Comparison of ENCODE assay signal across 8 mouse cellular contexts in genomic region chr11:96005403-96006271, GRCm38 (mm10). TPM values are rescaled to one million over a fixed set of nuclear protein-coding genes. Genes with fewer than 3 reads are reported as not detected.
DNase-seq lines count a peak whose midpoint lies in the region; ATAC-seq and TF ChIP-seq lines count a peak whose summit lies in the region.

Gene Igf2bp1, minus strand, starts transcription at chr11:96005940.

- no peaks in the 10 kb centered on the region for H3K36me3 ChIP-seq in lung, embryonic 14.5 days (ENCODE audit: insufficient read depth)
- H3K36me3 ChIP-seq in heart, embryonic 10.5 days, result 0 out of 2 replicates have a peak, but pooled peaks cover 3% of the 10 kb centered on the region

- no peak for TF ChIP-seq POLR2A in bone marrow, adult 2 months (IDR thresholded peaks at IDR 0.05; ENCODE audit: borderline replicate concordance, control insufficient read depth, low read depth, low read length)

- H3K9ac ChIP-seq in lung, embryonic 14.5 days, result peak within 1 kb of the TSS; percentile 98

- peak; percentile 36 for ATAC-seq in lung, embryonic 14.5 days (ENCODE audit: insufficient read depth)

- peak within 1 kb of the TSS; percentile 83 for H3K4me2 ChIP-seq in lung, embryonic 14.5 days

- H3K9me3 ChIP-seq in lung, embryonic 14.5 days (ENCODE audit: low read depth, low read length), result no peaks in the 10 kb centered on the region
- H3K9me3 ChIP-seq in heart, embryonic 10.5 days, result no peaks in the 10 kb centered on the region

- peaks cover 10% of the 10 kb centered on the region; the same call in 1 of the 2 replicates for H3K4me1 ChIP-seq in lung, embryonic 14.5 days (ENCODE audit: insufficient read depth)
- no peaks in the 10 kb centered on the region; the same call in 1 of the 2 replicates for H3K4me1 ChIP-seq in bone marrow, adult 2 months (ENCODE audit: control insufficient read depth, insufficient read depth, low read length)
- H3K4me1 ChIP-seq in heart, embryonic 10.5 days, result peaks cover 25% of the 10 kb centered on the region

- H3K27ac ChIP-seq in lung, embryonic 14.5 days (ENCODE audit: low read depth), result peak within 1 kb of the TSS; percentile 97
- H3K27ac ChIP-seq in bone marrow, adult 2 months (ENCODE audit: control insufficient read depth, insufficient read depth, low read depth, low read length, poor library complexity), result no peak within 1 kb of the TSS; the same call in 1 of the 2 replicates
- H3K27ac ChIP-seq in heart, embryonic 10.5 days, result peak within 1 kb of the TSS; percentile 98
- no peak within 1 kb of the TSS for H3K27ac ChIP-seq in layer of hippocampus, adult 2 months

- peak within 1 kb of the TSS; percentile 90 for H3K4me3 ChIP-seq in lung, embryonic 14.5 days (ENCODE audit: low read depth, low read length)
- H3K4me3 ChIP-seq in bone marrow, adult 2 months (replicated peaks; ENCODE audit: control insufficient read depth, low read depth, low read length), result no peak within 1 kb of the TSS
- H3K4me3 ChIP-seq in heart, embryonic 10.5 days, result peak within 1 kb of the TSS; percentile 99
- H3K4me3 ChIP-seq in layer of hippocampus, adult 2 months, result no peak within 1 kb of the TSS; the same call in 1 of the 2 replicates

- DNase-seq in lung, embryonic 14.5 days, result peak; percentile 87
- DNase-seq in lung, postnatal 36 days, result no peak
- peak; percentile 87 for DNase-seq in heart, embryonic 10.5 days (ENCODE audit: low spot score)
- DNase-seq in kidney, postnatal 14 days, result peak; percentile 45
- peak; percentile 83 for DNase-seq in neural tube, embryonic 10.5 days (ENCODE audit: extremely low spot score, low spot score)
- DNase-seq in layer of hippocampus, adult 2 months (ENCODE audit: low spot score in 2 of 2), result no peak
- DNase-seq in layer of hippocampus, adult 11-12 months (ENCODE audit: low spot score), result no peak

- H3K27me3 ChIP-seq in lung, embryonic 14.5 days (ENCODE audit: insufficient read depth, low read length), result no peaks in the 10 kb centered on the region
- H3K27me3 ChIP-seq in heart, embryonic 10.5 days (ENCODE audit: insufficient read depth, poor library complexity, severe bottlenecking), result no peaks in the 10 kb centered on the region

- WGBS in lung, embryonic 14.5 days, result under 1% methylated on average over 70 of the region's 74 CpGs
- 3% methylated on average over 70 of the region's 74 CpGs for WGBS in bone marrow, adult 2 months
- under 1% methylated on average over 62 of the region's 74 CpGs for WGBS in heart, embryonic 10.5 days

- TF ChIP-seq CTCF in lung, embryonic 14.5 days (IDR thresholded peaks at IDR 0.05; ENCODE audit: low read depth), result no peak
- TF ChIP-seq CTCF in bone marrow, adult 2 months (IDR thresholded peaks at IDR 0.05; ENCODE audit: control insufficient read depth, insufficient read depth, low read length), result no peak
- no peak for TF ChIP-seq CTCF in layer of hippocampus, adult 2 months (conservative IDR thresholded peaks at IDR 0.05)

RNA-seq across cellular contexts. Expression of gene Igf2bp1, which starts in this region (rescaled TPM):
- 25.6 and 30.9 TPM in 2 replicates for polyA plus RNA-seq in lung, embryonic 14.5 days (2014; fragmentation: Nextera tagmentation; extraction: Ambion mirVana)
- polyA plus RNA-seq in bone marrow, adult 2 months (2011; ENCODE audit: insufficient read depth, insufficient read length, low replicate concordance, missing spikeins), result 0.11 and 19.8 TPM in 2 replicates
- 88.7 and 107 TPM in 2 replicates for polyA plus RNA-seq in heart, embryonic 10.5 days (2016; fragmentation: Nextera tagmentation; extraction: Ambion mirVana)
- not detected for total RNA-seq in layer of hippocampus, adult 2 months (2021)

Comparison
In these comparisons a context has a peak if more than half of its experiments do, and no peak if none do; other contexts are left out.
1. DNase-seq: peak in lung, embryonic 14.5 days (single experiment), heart, embryonic 10.5 days (single experiment), kidney, postnatal 14 days (single experiment) and neural tube, embryonic 10.5 days (single experiment); none in lung, postnatal 36 days (single experiment), layer of hippocampus, adult 2 months (0 of 2) and layer of hippocampus, adult 11-12 months (single experiment).
2. H3K27ac ChIP-seq: peak in lung, embryonic 14.5 days (single experiment) and heart, embryonic 10.5 days (single experiment); none in bone marrow, adult 2 months (single experiment) and layer of hippocampus, adult 2 months (single experiment).
3. H3K4me3 ChIP-seq: peak in lung, embryonic 14.5 days (single experiment) and heart, embryonic 10.5 days (single experiment); none in bone marrow, adult 2 months (single experiment) and layer of hippocampus, adult 2 months (single experiment).